13 mouse cellular contexts compared by ENCODE assay signal in genomic region chr4:116398051-116398450, GRCm38 (mm10).
"Had no signal": no experiment of that assay in that cellular context is flagged by ENCODE, and none has a peak within 500 bp of the region (broad histone marks: within the 10 kb centered on the region; RNA-seq: fewer than 3 reads in every experiment).

No protein-coding gene starts in this region.

- H3K27me3 ChIP-seq: midbrain, embryonic 13.5 days; midbrain, embryonic 15.5 days; neural tube, embryonic 12.5 days; stomach, embryonic 15.5 days had no signal

- H3K9ac ChIP-seq: lung, embryonic 14.5 days; midbrain, embryonic 13.5 days; midbrain, embryonic 15.5 days; neural tube, embryonic 12.5 days; stomach, embryonic 15.5 days had no signal

- H3K4me3 ChIP-seq: midbrain, embryonic 13.5 days; midbrain, embryonic 15.5 days; neural tube, embryonic 12.5 days; stomach, embryonic 15.5 days had no signal

- H3K9me3 ChIP-seq: midbrain, embryonic 13.5 days; midbrain, embryonic 15.5 days; neural tube, embryonic 12.5 days; stomach, embryonic 15.5 days had no signal

- H3K4me1 ChIP-seq: neural tube, embryonic 12.5 days; stomach, embryonic 15.5 days had no signal

- DNase-seq: lung, adult 18-20 months; lung, embryonic 14.5 days; lung, postnatal 10 days; lung, postnatal 4 days; right cerebral cortex, postnatal 14 days; thymus, adult 2 months; thymus, postnatal 25 days; thymus, postnatal 4 days had no signal

- H3K36me3 ChIP-seq: midbrain, embryonic 13.5 days; midbrain, embryonic 15.5 days; neural tube, embryonic 12.5 days; stomach, embryonic 15.5 days had no signal

- H3K27ac ChIP-seq: midbrain, embryonic 13.5 days; midbrain, embryonic 15.5 days; neural tube, embryonic 12.5 days; stomach, embryonic 15.5 days; stomach, postnatal 0 days had no signal
